Mouse (Mus musculus): ENCODE data around the gene 2900011O08Rik. TPM values are rescaled to one million over a fixed set of nuclear protein-coding genes. Genes with fewer than 3 reads are reported as not detected.
A peak's percentile ranks its signal among the peaks of the same experiment; 100 is the strongest.
"Not testable (repeated sequence)": the region's sequence is repeated elsewhere in the genome, so short reads cannot be mapped to it uniquely, and the experiment has no call there.

Gene 2900011O08Rik
- polyA plus RNA-seq, 1 experiment from 2014 or later, result 130 TPM

- ATAC-seq (replicated peaks); H3K36me3 ChIP-seq; H3K4me1 ChIP-seq; H3K4me3 ChIP-seq; H3K9me3 ChIP-seq; H3K4me2 ChIP-seq (replicated peaks); H3K27me3 ChIP-seq; H3K9ac ChIP-seq (replicated peaks); H3K27ac ChIP-seq (replicated peaks): not testable (repeated sequence)
- 53% methylated on average over 1 of the region's 1 CpGs for WGBS
These were observed 9.4 kb upstream of the 2900011O08Rik start for GRCm38 (mm10) chr16:13977026-13977425.

GRCm38 (mm10) chr16:13981726-13982125 is 4.7 kb upstream of the 2900011O08Rik start:
- H3K9me3 ChIP-seq; H3K4me3 ChIP-seq; H3K36me3 ChIP-seq; H3K4me1 ChIP-seq; H3K27ac ChIP-seq (replicated peaks); H3K9ac ChIP-seq (replicated peaks); ATAC-seq (replicated peaks); H3K27me3 ChIP-seq; H3K4me2 ChIP-seq (replicated peaks): not testable (repeated sequence)
- WGBS, result 77% methylated on average over 3 of the region's 3 CpGs

GRCm38 (mm10) chr16:13983161-13983560 is 3.2 kb upstream of the 2900011O08Rik start:
- ATAC-seq (replicated peaks), result no peak
- Histone ChIP-seq H3K4me3 (no peak overlapping the region), H3K4me1 (peaks cover 10% of the 10 kb centered on the region; the same call in 1 of the 2 replicates), H3K27ac (replicated peaks) (no peak overlapping the region), H3K9ac (replicated peaks) (no peak overlapping the region), H3K36me3 (no peaks in the 10 kb centered on the region), H3K27me3 (no peaks in the 10 kb centered on the region), H3K9me3 (no peaks in the 10 kb centered on the region), H3K4me2 (replicated peaks) (no peak overlapping the region)
- 81% methylated on average over 5 of the region's 5 CpGs for WGBS

- ATAC-seq (replicated peaks), result peak; percentile 70
- H3K4me1 ChIP-seq, result peaks cover 21% of the 10 kb centered on the region
- H3K36me3 ChIP-seq, result no peaks in the 10 kb centered on the region
- no peaks in the 10 kb centered on the region for H3K27me3 ChIP-seq
- H3K27ac ChIP-seq (replicated peaks), result peak overlapping the region; percentile 95
- H3K9me3 ChIP-seq, result no peaks in the 10 kb centered on the region
- peak overlapping the region; percentile 90 for H3K9ac ChIP-seq (replicated peaks)
- 34% methylated on average over 3 of the region's 3 CpGs for WGBS
- peak overlapping the region; percentile 76 for H3K4me3 ChIP-seq
- H3K4me2 ChIP-seq (replicated peaks), result peak overlapping the region; percentile 54
These were observed 219 bp upstream of the 2900011O08Rik start for GRCm38 (mm10) chr16:13986197-13986573.

- H3K9me3 ChIP-seq, result no peaks in the 10 kb centered on the region
- 89% methylated on average over 11 of the region's 11 CpGs for WGBS
- peaks cover 15% of the 10 kb centered on the region for H3K4me1 ChIP-seq
- no peaks in the 10 kb centered on the region for H3K27me3 ChIP-seq
- no peak for ATAC-seq (replicated peaks)
- no peak overlapping the region for H3K27ac ChIP-seq (replicated peaks)
- no peak overlapping the region for H3K4me3 ChIP-seq
- H3K4me2 ChIP-seq (replicated peaks), result no peak overlapping the region
- no peak overlapping the region for H3K9ac ChIP-seq (replicated peaks)
- peaks cover 5% of the 10 kb centered on the region for H3K36me3 ChIP-seq
These were observed 6.3 kb downstream of the 2900011O08Rik start for GRCm38 (mm10) chr16:13992518-13993248.

GRCm38 (mm10) chr16:13994076-13994475 is 7.7 kb downstream of the 2900011O08Rik start:
- Histone ChIP-seq H3K27me3 (no peaks in the 10 kb centered on the region), H3K36me3 (peaks cover 5% of the 10 kb centered on the region), H3K4me3 (no peak overlapping the region), H3K9ac (replicated peaks) (no peak overlapping the region), H3K4me2 (replicated peaks) (no peak overlapping the region), H3K4me1 (0 out of 2 replicates have a peak, but pooled peaks cover 1% of the 10 kb centered on the region), H3K9me3 (no peaks in the 10 kb centered on the region), H3K27ac (replicated peaks) (no peak overlapping the region)
- 91% methylated on average over 1 of the region's 1 CpGs for WGBS
- ATAC-seq (replicated peaks), result no peak

GRCm38 (mm10) chr16:13994502-13994901 is 8.1 kb downstream of the 2900011O08Rik start:
- H3K36me3 ChIP-seq, result peaks cover 5% of the 10 kb centered on the region
- WGBS, result 85% methylated on average over 1 of the region's 1 CpGs
- H3K4me2 ChIP-seq (replicated peaks), result no peak overlapping the region
- no peak for ATAC-seq (replicated peaks)
- H3K9me3 ChIP-seq, result no peaks in the 10 kb centered on the region
- no peaks in the 10 kb centered on the region for H3K4me1 ChIP-seq
- H3K27ac ChIP-seq (replicated peaks), result no peak overlapping the region
- no peaks in the 10 kb centered on the region for H3K27me3 ChIP-seq
- no peak overlapping the region for H3K4me3 ChIP-seq
- no peak overlapping the region for H3K9ac ChIP-seq (replicated peaks)

- Histone ChIP-seq H3K4me1 (no peaks in the 10 kb centered on the region), H3K9ac (replicated peaks) (no peak overlapping the region), H3K27me3 (no peaks in the 10 kb centered on the region), H3K36me3 (no peaks in the 10 kb centered on the region), H3K4me3 (no peak overlapping the region), H3K9me3 (no peaks in the 10 kb centered on the region), H3K27ac (replicated peaks) (no peak overlapping the region), H3K4me2 (replicated peaks) (no peak overlapping the region)
- ATAC-seq (replicated peaks), result no peak
- WGBS, result 75% methylated on average over 8 of the region's 8 CpGs
These were observed 17.2 kb downstream of the 2900011O08Rik start for GRCm38 (mm10) chr16:14003386-14004130.

- whole genome bisulfite sequencing, result 22% methylated on average over 3 of the region's 3 CpGs
- H3K27ac ChIP-seq (replicated peaks), result no peak overlapping the region
- H3K4me1 ChIP-seq, result no peaks in the 10 kb centered on the region
- no peaks in the 10 kb centered on the region for H3K36me3 ChIP-seq
- no peaks in the 10 kb centered on the region for H3K27me3 ChIP-seq
- H3K4me2 ChIP-seq (replicated peaks), result no peak overlapping the region
- no peak overlapping the region for H3K4me3 ChIP-seq
- no peaks in the 10 kb centered on the region for H3K9me3 ChIP-seq
- peak; percentile 58 for ATAC-seq (replicated peaks)
- H3K9ac ChIP-seq (replicated peaks), result no peak overlapping the region
These were observed 17.8 kb downstream of the 2900011O08Rik start for GRCm38 (mm10) chr16:14004170-14004569.

- H3K4me1 ChIP-seq, result no peaks in the 10 kb centered on the region
- no peak for ATAC-seq (replicated peaks)
- no peaks in the 10 kb centered on the region for H3K36me3 ChIP-seq
- no peaks in the 10 kb centered on the region for H3K9me3 ChIP-seq
- H3K4me2 ChIP-seq (replicated peaks), result no peak overlapping the region
- H3K9ac ChIP-seq (replicated peaks), result no peak overlapping the region
- no peak overlapping the region for H3K27ac ChIP-seq (replicated peaks)
- no peak overlapping the region for H3K4me3 ChIP-seq
- H3K27me3 ChIP-seq, result no peaks in the 10 kb centered on the region
- 83% methylated on average over 2 of the region's 2 CpGs for WGBS
These were observed 18.3 kb downstream of the 2900011O08Rik start for GRCm38 (mm10) chr16:14004726-14005125.

GRCm38 (mm10) chr16:14005266-14005665 is 18.9 kb downstream of the 2900011O08Rik start:
- H3K27ac ChIP-seq (replicated peaks), result no peak overlapping the region
- no peak for ATAC-seq (replicated peaks)
- 80% methylated on average over 4 of the region's 4 CpGs for WGBS
- no peak overlapping the region for H3K4me2 ChIP-seq (replicated peaks)
- H3K9me3 ChIP-seq, result no peaks in the 10 kb centered on the region
- no peaks in the 10 kb centered on the region for H3K4me1 ChIP-seq
- no peak overlapping the region for H3K9ac ChIP-seq (replicated peaks)
- H3K27me3 ChIP-seq, result no peaks in the 10 kb centered on the region
- H3K4me3 ChIP-seq, result no peak overlapping the region
- no peaks in the 10 kb centered on the region for H3K36me3 ChIP-seq

GRCm38 (mm10) chr16:14008081-14008480 is 21.7 kb downstream of the 2900011O08Rik start:
- no peaks in the 10 kb centered on the region for H3K9me3 ChIP-seq
- no peaks in the 10 kb centered on the region for H3K36me3 ChIP-seq
- ATAC-seq (replicated peaks), result no peak
- H3K4me3 ChIP-seq, result no peak overlapping the region
- no peaks in the 10 kb centered on the region for H3K4me1 ChIP-seq
- H3K27me3 ChIP-seq, result no peaks in the 10 kb centered on the region
- 71% methylated on average over 2 of the region's 2 CpGs for WGBS
- H3K4me2 ChIP-seq (replicated peaks), result no peak overlapping the region
- H3K9ac ChIP-seq (replicated peaks), result no peak overlapping the region
- no peak overlapping the region for H3K27ac ChIP-seq (replicated peaks)
